Mouse (Mus musculus): ENCODE data around the gene Etl4.

Gene Etl4

DNA sequence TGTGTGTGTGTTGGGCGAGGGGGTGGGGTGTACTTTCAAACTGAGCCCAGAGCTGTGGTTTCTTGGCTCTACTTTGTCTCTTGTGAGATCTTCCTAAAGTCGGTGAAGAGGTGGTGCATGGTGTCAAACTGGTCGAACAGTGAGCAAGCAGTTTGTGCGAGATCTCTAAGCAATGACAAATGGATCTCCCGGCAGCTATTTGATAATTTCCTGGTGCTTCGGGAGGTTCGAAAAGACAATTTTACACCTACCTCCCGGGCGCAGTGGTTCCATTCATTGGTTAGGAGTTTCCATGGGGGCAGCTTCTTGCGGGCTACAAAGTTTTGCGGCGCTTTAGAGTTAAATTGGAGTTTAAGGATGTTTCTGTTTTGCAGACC is 610.5 kb downstream of the Etl4 start:
- peak; percentile 63 for DNase-seq (ENCODE audit: extremely low spot score)

- peak; percentile 48 for DNase-seq (ENCODE audit: extremely low spot score)
These were observed 611.3 kb downstream of the Etl4 start for GRCm38 (mm10) chr2:20520636-20521595.

DNA sequence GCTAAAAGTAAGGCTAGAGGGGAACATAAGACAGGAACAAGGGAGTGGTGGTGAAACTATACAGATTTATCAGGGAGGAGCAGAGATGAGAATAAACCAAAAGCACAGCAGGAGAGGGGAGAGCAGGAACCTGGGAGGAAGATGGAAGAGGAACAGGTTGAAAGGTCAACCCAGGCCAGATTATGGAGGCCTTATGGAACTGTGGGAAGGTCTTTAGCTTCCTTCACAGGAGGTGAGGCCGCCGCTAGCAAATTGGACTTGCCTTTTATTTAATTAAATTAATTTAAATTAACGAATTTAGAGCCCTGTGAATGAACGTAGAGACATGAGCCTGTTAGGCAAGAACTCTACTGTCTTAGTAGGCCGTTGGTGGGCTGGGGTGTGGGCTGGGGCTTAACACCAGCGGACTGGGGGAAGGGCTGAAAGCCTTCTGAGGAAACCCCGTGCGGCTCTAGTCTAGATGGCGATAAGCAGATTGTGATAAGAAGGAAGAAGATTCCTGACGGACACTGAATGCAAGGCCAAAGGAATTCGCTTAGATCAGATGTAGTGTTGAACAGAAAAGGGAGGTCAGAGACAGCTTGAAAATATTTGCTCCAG is 612.2 kb downstream of the Etl4 start:
- DNase-seq (ENCODE audit: extremely low spot score): no peak

DNA sequence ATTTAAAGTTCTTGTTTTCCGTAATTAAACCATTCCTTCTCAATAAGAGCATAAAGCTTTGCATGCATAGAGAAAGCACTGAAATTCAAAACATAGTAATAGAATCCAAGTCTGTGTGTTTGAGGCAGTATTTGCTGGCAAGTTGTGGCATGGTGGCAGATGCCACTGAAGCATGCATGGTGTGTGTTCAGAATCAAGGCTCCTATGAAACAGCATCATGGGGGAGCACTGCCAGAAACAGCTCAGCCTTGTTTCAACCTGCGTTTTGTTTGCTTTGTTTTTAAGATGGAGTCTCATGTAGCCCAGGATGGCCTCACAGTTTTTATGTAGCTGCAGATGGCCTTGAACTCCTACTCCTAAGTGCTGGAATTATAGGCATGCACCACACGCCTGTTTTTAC is 614.1 kb downstream of the Etl4 start:
- DNase-seq (ENCODE audit: extremely low spot score): no peak

DNA sequence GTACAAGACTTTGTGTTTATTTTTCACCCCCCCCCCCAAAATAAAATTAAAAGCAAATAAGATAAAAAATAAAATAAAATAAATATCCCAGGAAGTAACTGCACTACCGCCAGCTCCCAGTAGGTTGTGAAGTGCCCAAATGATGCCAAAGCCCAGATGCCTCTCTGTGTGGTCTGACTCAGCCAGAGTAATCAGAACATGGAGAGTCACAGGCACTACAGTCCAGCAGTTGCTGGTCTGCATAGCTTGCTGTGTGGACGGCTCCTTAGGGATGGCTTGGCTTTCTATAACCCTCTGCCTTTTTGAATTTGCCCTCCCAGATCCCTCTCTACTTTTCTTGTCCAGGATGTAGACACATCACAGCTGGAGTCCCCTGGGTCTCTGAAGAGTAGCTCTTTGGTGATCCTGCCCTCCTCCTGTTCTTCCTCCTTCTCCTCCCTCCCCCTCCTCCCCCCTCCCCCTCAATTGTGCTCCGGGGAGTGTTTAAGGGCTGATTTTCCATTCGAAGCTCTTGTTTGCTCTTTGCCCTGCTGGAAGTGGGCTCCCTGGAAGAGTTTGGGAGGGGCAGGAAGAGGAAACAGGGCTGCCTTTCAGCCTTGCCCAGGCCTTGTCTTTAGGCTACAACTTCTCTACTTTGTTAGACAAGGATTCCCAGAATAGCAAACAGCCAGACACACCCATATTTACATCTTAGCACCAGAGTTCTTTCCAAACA is 616.5 kb downstream of the Etl4 start:
- DNase-seq (ENCODE audit: extremely low spot score): peak; percentile 24

DNA sequence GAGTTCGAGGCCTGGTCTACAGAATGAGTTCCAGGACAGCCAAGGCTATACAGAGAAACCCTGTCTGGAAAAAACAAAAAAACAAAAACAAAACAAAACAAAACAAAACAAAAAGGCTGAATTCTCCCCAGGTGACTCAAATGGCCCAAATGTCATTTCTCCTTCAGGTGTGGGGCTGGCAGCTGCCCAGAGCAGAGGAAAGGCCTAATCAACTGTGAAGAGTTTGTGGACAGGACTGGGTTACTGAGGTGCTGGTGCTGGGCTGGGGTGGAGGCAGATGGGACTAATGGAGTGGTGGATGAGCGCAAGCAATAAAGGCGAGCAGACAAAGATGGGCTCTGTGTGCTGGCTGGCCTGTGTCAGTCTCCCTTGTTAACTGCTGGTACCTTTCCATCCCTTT is 617.3 kb downstream of the Etl4 start:
- no peak for DNase-seq (ENCODE audit: extremely low spot score)

DNA sequence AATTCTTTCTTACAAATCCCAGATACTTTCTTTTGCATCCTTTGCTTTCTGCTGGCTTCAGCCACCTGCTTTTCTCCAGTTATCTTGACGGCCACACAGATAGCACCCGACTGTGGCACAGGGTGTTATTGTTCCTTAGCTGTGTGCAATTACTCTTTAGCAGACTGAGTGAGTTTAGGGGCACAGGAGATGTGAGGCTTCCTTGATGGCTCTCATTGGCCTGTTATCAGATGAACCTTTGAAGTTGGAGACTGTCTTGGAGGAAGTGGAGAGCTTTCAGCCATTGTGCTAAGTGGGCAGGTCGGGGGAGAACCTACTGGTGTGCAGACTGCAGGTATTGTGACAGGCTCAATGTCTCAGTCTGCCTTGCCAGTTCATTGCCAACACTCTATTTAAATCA is 623.0 kb downstream of the Etl4 start:
- DNase-seq (ENCODE audit: extremely low spot score): no peak

GRCm38 (mm10) chr2:20537785-20538184 is 628.2 kb downstream of the Etl4 start:
- no peak for DNase-seq (ENCODE audit: extremely low spot score)

DNA sequence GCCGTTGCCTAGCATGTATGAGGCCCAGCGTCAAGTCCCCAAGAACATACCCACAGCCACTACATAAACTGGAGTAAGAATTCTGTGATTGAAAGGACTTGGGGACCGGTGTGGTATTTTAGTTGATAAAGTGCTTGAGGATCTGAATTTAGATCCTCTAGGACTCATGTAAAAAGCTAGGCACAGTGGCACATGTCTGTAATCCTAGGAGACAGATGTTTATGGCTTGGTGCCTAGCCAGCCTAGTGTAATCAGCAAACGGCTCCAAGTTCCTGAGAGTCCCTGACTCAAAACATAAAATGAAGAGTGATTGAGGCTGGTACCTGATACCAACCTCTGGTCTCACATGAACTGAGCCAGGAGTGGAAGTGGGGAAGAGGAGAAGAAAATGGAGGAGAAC is 629.3 kb downstream of the Etl4 start:
- no peak for DNase-seq (ENCODE audit: extremely low spot score)

GRCm38 (mm10) chr2:20541261-20541660 is 631.7 kb downstream of the Etl4 start:
- no peak for DNase-seq (ENCODE audit: extremely low spot score)

DNA sequence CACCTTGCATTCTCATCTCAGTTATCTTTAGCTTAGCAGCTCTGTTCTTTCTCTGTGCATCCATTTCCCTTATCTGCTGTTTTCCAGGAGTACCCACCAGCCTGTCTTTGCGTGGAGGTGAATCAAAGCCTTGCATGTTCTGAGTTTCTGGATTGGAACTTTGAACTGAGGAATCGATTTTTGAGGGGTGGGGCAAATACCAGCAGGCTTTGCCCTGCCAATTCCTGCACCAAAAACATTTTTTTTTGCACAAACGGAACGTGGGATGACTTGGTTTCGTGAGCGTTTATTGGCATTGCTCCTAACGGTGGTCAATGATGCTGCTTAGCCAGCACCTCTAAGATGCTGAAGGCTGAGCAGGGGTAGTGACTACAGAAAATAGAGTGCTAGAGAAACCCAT is 632.7 kb downstream of the Etl4 start:
- DNase-seq (ENCODE audit: extremely low spot score): no peak

GRCm38 (mm10) chr2:20545624-20546023 is 636.0 kb downstream of the Etl4 start:
- no peak for DNase-seq (ENCODE audit: extremely low spot score)

- peak; percentile 43 for DNase-seq (ENCODE audit: extremely low spot score)
These were observed 637.1 kb downstream of the Etl4 start for GRCm38 (mm10) chr2:20546496-20547348.

GRCm38 (mm10) chr2:20547349-20547677 is 637.7 kb downstream of the Etl4 start:
- no peak for DNase-seq (ENCODE audit: extremely low spot score)

DNA sequence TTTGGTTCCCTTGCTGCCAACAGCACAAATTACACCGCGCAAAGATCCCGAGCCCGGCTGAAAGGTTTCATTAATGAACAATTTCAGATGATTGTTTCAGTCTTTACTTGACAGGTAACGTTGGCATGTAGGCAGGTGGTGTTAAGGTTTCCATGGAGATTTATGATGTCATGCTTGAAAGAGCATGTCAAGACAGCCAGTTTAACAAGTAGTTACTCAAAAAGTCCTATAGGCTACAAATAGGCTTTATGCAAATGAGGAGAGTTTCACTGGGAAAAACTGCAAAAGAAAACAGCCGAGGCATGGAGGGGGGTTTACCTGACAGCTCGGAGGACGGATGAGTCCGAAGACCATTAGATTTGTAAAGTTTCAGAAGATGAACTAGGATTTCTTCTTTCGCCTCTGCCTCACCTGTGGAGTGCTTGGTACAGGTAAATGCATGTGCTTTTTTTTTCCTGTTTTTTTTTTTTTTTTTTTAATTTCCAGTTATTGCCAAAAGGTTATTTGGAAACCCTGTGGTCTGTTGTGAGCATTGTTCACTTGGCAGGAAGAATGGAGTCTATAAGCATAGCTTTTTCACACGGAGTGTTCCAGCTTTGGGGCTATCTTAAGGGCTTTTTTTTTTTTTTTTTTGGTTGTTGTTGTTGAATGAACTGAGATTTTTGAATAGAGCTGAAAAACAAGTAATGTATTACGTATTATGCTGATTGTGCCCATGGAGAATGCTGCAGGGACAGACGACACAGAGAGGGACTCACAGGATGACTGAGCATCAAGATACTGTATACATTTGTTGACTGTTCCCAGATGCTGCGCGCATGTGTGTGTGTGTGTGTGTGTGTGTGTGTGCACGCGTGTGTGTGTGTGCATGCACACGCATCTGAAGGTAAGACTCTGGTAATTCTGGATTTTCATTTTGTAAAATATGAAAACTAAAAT is 638.4 kb downstream of the Etl4 start:
- DNase-seq (ENCODE audit: extremely low spot score): peak; percentile 11

- DNase-seq (ENCODE audit: extremely low spot score): no peak
These were observed 639.5 kb downstream of the Etl4 start for GRCm38 (mm10) chr2:20549065-20549464.

DNA sequence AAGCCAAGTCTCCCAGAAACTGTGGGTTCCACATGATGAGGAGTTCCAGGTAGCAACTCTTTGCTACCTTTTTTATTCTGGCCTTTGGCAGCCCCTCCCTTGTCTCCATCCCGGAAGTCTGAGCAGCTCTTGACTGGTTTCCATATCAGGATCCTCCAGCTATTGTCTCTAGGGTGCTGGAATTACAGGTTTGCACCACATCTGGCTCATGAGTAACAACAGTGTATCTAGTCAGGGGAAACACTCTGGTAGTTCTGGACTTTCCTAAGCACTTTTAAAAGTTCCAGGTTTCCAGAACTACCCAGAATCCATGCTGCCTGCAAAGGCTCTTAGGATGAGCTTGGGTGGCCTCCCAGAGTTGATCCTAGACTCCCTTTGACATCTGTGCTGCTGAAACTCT is 640.4 kb downstream of the Etl4 start:
- DNase-seq (ENCODE audit: extremely low spot score): no peak

DNA sequence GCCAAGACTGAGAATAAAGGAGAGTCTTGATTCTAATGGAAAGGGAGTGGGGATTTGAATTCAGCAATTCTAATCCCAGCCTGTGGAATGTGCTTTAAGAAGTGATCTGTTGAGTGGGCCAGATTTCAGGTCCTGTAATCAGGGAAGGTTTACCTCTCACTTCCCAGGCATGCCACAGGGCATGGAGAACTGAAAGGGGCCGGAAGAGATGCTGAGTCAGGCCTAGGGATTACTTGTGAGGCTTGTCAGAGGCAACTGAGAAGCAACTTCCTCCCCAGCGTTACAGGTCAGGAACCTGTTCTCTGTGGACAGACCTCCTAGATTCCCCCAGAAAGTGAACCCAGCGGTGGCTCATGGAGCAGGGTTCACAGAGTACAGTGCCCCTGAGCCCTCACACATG is 646.1 kb downstream of the Etl4 start:
- DNase-seq (ENCODE audit: extremely low spot score): no peak

DNA sequence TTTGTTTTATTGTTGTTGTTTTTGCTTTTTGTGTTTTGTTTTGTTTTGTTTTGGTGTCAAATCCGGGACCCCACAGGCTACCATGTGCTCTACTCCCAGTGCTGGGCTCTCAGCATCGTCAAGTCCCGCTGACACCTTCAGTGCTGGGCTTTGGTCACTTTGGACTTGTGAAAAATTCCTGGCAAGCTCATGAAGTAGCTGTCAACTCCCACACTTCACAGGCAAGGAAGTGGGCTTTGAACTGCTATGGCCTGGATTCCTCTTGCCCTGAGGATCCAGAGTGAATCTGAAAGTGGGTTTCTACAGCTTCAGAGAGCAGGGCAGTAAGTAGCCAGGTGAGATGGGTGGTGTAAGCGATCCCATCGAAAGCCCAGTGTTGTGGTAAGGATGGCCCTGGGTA is 649.5 kb downstream of the Etl4 start:
- DNase-seq (ENCODE audit: extremely low spot score): no peak

DNA sequence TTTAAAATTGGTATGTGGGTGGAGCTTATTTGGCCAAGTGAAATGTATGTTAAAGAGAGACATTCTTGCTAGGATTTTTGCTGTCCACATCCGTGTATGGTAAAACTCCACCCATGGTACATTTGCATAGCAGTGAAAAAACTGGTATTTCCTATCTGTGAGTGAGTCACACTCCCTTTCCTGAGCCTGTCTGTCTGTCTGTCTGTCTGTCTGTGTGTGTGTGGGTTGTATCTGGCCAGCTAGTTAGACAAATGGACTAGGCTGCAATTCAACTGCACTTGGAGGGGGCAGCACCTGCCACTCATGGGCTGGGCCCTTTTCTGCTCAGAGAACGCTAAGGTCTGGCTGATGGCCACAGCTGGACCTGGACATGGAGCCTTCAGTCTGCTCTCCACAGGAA is 650.1 kb downstream of the Etl4 start:
- DNase-seq (ENCODE audit: extremely low spot score): no peak

DNA sequence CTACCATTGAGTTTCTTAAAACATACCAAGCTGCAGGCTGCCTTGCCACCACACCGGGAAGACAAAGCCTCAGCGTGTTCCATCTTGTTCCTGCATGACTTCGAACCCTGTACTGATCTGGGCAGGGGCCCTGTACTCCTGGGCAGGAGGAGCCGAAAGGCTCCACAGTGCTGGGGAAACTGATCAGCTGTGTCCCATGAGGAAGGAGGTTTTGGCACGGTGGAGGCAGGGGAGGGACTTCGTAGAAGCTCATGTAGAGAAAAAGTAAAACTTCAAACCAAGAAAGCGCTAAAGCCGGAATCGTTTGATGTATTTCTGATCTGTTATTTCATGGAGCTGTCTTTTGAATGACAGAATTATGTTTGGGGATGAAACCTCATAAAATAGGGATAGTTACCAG is 651.0 kb downstream of the Etl4 start:
- no peak for DNase-seq (ENCODE audit: extremely low spot score)

Data from embryo, embryonic 9.5 days (tissue).